Comparison of ENCODE assay signal across 9 mouse cellular contexts in the genomic region with DNA sequence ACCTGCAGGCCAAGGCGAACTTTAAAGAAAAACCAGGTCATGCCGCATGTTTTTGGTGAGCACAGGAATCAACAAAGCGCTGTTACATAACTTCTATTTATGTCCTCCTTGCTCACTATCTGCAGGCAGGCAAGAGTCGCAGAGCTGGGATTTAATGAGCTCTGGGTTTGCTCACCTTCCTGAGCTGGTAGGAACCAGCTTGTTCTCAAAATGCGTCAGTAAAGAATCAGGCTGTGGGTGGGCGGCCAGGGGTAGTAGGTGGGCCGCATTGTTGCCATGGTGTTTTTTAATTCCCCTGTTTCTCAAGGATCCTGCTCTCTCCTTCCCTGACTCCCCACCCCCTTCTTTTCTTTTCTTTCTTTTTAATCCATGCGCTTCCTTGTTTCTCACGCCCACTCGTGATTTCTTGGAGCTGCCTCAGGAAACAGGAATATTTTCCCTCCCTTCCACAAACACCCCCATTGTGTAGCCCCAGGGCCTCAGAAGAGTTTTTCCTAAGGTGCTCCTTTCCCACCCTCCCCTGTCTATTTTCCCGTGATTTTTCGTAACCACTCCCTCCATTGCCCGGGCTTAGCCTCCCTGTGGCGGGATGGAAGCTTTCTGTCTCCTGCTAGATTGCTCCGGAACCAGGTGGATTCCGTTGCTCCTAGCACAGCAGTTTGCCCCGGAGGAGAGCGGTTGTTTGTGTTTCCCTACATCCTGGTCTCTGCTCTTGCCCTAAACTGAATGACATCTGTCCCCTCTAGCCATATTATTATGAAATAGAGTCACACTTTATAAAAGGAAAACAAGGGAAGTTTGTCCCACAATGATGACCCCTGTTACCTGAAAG.
DNase-seq lines count a peak whose midpoint lies in the region; ATAC-seq lines count a peak whose summit lies in the region.
"Had no signal": no experiment of that assay in that cellular context is flagged by ENCODE, and none has a peak within 500 bp of the region (broad histone marks: within the 10 kb centered on the region; RNA-seq: fewer than 3 reads in every experiment).

No protein-coding gene starts in this region.

- H3K27ac ChIP-seq in forebrain, embryonic 10.5 days: peak overlapping the region; percentile 84
- H3K27ac ChIP-seq in lung, embryonic 15.5 days: peak overlapping the region; percentile 90

- intact Hi-C loops in left cerebral cortex, postnatal 4 days (cut with DNase I): no loop called here
- intact Hi-C loops in heart, postnatal 14 days (cut with DNase I): loop anchor here (5.0 kb wide), 2 partner anchors 76 to 206 kb away; a partner anchor contains a TSS

- ATAC-seq in lung, embryonic 15.5 days (ENCODE audit: borderline replicate concordance, extremely low read depth, low FRiP score, low TSS enrichment): no peak

- no peaks in the 10 kb centered on the region for H3K9me3 ChIP-seq in forebrain, embryonic 10.5 days
- H3K9me3 ChIP-seq in lung, embryonic 15.5 days: no peaks in the 10 kb centered on the region

- H3K27me3 ChIP-seq in forebrain, embryonic 10.5 days (ENCODE audit: poor library complexity, severe bottlenecking): 0 out of 2 replicates have a peak, but pooled peaks cover 5% of the 10 kb centered on the region
- no peaks in the 10 kb centered on the region for H3K27me3 ChIP-seq in lung, embryonic 15.5 days
- H3K27me3 ChIP-seq: CH12.LX had no signal

- H3K4me1 ChIP-seq in forebrain, embryonic 10.5 days: peaks cover 57% of the 10 kb centered on the region
- H3K4me1 ChIP-seq in lung, embryonic 15.5 days: peaks cover 37% of the 10 kb centered on the region

- DNase-seq in left cerebral cortex, adult 11 months (ENCODE audit: low spot score): peak; percentile 74
- no peak for DNase-seq in left cerebral cortex, postnatal 4 days
- DNase-seq in forebrain, embryonic 10.5 days (ENCODE audit: extremely low spot score, low spot score): peak; percentile 61
- DNase-seq in heart, postnatal 14 days: peak; percentile 45 to 49
- peak; percentile 72 for DNase-seq in layer of hippocampus, adult 11-12 months (ENCODE audit: low spot score)
- peak; percentile 79 to 85 for DNase-seq in right cerebral cortex, postnatal 36 days (ENCODE audit: low spot score in 2 of 2)
- DNase-seq in urinary bladder, postnatal 10 days (ENCODE audit: low spot score): no peak

- peaks cover 2% of the 10 kb centered on the region; the same call in 1 of the 2 replicates for H3K36me3 ChIP-seq in forebrain, embryonic 10.5 days (replicated peaks)
- H3K36me3 ChIP-seq in lung, embryonic 15.5 days: no peaks in the 10 kb centered on the region

- 8% methylated on average over 18 of the region's 18 CpGs for WGBS in forebrain, embryonic 10.5 days
- WGBS in lung, embryonic 15.5 days: 17% methylated on average over 18 of the region's 18 CpGs

- H3K4me2 ChIP-seq in lung, embryonic 15.5 days: peak overlapping the region; percentile 44

- H3K9ac ChIP-seq in lung, embryonic 15.5 days: no peak overlapping the region

- H3K4me3 ChIP-seq in forebrain, embryonic 10.5 days: peak overlapping the region; percentile 40
- H3K4me3 ChIP-seq in lung, embryonic 15.5 days: 0 out of 2 replicates have a peak overlapping the region, but pooled peaks have one; percentile 1

Comparison
In these comparisons a context has a peak if more than half of its experiments do, and no peak if none do; other contexts are left out.
1. DNase-seq: peak in left cerebral cortex, adult 11 months (single experiment), forebrain, embryonic 10.5 days (single experiment), heart, postnatal 14 days (2 of 2), layer of hippocampus, adult 11-12 months (single experiment) and right cerebral cortex, postnatal 36 days (2 of 2); none in left cerebral cortex, postnatal 4 days (single experiment) and urinary bladder, postnatal 10 days (single experiment).